Mouse (Mus musculus) G1E (cell line): Measurements from ENCODE around the gene Nicn1. TPM values are rescaled to one million over a fixed set of nuclear protein-coding genes. Genes with fewer than 3 reads are reported as not detected.
A peak's percentile ranks its signal among the peaks of the same experiment; 100 is the strongest.

Source experiments
- ATAC-seq: 2 replicates; pipeline ENCODE4 v1.8.0; 2016; ENCODE audit warnings: mild to moderate bottlenecking; ENCODE audit not compliant: insufficient number of reproducible peaks, poor library complexity, low FRiP score, severe bottlenecking; ENCODE audit errors: extremely low read depth
- DNase-seq: peaks from one replicate; pipeline ENCODE4 v3.0.0; 2012; ENCODE audit warnings: low spot score
- H3K27me3 ChIP-seq: 2 replicates; pipeline ENCODE4 v1.6.1; 2012; ENCODE audit warnings: mild to moderate bottlenecking, low read length, inconsistent platforms; ENCODE audit not compliant: insufficient read depth
- H3K36me3 ChIP-seq: replicated peaks from 2 replicates; pipeline ENCODE3; 2012; ENCODE audit warnings: mild to moderate bottlenecking, inconsistent platforms
- H3K4me1 ChIP-seq: 2 replicates; pipeline ENCODE4 v1.6.1; 2012; ENCODE audit warnings: low read depth, low read length, inconsistent platforms, mixed read lengths; ENCODE audit not compliant: insufficient read depth
- H3K4me3 ChIP-seq: 2 replicates; pipeline ENCODE4 v1.5.1; 2012; ENCODE audit warnings: low read depth, mild to moderate bottlenecking, inconsistent platforms, low read length, moderate library complexity, mixed read lengths
- H3K9me3 ChIP-seq: replicated peaks from 2 replicates; pipeline ENCODE4 v1.6.1; 2012; ENCODE audit warnings: inconsistent platforms
- CTCF ChIP-seq: IDR thresholded peaks from 2 replicates; pipeline ENCODE4 v1.5.1; 2012; ENCODE audit warnings: low read depth, low read length, inconsistent platforms, mixed read lengths
- GATA1 ChIP-seq: IDR thresholded peaks from 2 replicates; pipeline ENCODE4 v1.6.1; 2012; ENCODE audit warnings: borderline replicate concordance, low read length, inconsistent platforms, mixed read lengths
- GATA2 ChIP-seq: IDR thresholded peaks from 2 replicates; pipeline ENCODE4 v1.6.1; 2012; ENCODE audit warnings: low read depth, low read length, inconsistent platforms, borderline replicate concordance
- POLR2AphosphoS5 ChIP-seq: IDR thresholded peaks from 2 replicates; pipeline ENCODE4 v1.6.1; 2012; ENCODE audit warnings: low read depth, low read length, inconsistent platforms; ENCODE audit not compliant: insufficient replicate concordance
- TAL1 ChIP-seq: conservative IDR thresholded peaks from 2 replicates; pipeline ENCODE4 v1.6.1; 2012; ENCODE audit warnings: low read depth, low read length, inconsistent platforms, mixed read lengths
- polyA plus RNA-seq: library from polyadenylated mRNA; stranded (reverse); fragments of >175 nt; gene quantifications from 2 replicates; pipeline ENCODE4 v1.2.3, GENCODE M21; 2012
- total RNA-seq, 2 experiments: library from RNA; stranded (forward) in 1 of 2; stranded (reverse) in 1 of 2; fragments of 200-1000 nt in 1 of 2; fragments of >200 nt in 1 of 2; fragmentation: Nextera tagmentation in 1 of 2; gene quantifications; 2 replicates each; pipeline ENCODE4 v1.2.3; 2014 to 2017

Gene Nicn1
- total and polyA plus RNA-seq, 3 experiments: 0.52 to 20.2 (median 5.8) TPM

DNA sequence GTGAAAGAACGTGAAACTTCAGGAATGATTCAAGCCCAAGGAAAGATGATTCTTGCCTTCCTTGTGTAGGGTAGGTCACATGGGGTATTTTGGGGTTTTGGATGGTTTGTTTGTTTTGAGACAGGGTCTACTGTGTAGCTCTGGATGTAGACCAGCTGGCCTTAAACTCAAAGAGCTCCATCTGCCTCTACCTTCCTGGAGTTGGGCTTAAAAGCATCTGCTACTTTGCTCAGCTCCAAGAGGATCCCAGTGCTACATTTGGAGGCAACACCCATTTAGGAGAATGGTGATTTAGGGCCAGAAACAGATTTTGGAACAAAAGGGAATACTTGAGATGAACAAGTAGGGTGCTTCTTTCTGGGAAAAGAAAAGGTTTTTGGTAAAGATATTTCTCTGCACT, 34.6 kb downstream of the Nicn1 start:
- DNase-seq (no peak), ATAC-seq (no peak)
- no peaks in the 10 kb centered on the region for H3K27me3 ChIP-seq
- no peak overlapping the region for H3K4me3 ChIP-seq
- H3K9me3 ChIP-seq: no peaks in the 10 kb centered on the region
- H3K4me1 ChIP-seq: peaks cover 26% of the 10 kb centered on the region
- H3K36me3 ChIP-seq: peaks cover 85% of the 10 kb centered on the region
- TF ChIP-seq GATA1 (no peak), CTCF (no peak), TAL1 (no peak), GATA2 (no peak), POLR2AphosphoS5 (no peak)

DNA sequence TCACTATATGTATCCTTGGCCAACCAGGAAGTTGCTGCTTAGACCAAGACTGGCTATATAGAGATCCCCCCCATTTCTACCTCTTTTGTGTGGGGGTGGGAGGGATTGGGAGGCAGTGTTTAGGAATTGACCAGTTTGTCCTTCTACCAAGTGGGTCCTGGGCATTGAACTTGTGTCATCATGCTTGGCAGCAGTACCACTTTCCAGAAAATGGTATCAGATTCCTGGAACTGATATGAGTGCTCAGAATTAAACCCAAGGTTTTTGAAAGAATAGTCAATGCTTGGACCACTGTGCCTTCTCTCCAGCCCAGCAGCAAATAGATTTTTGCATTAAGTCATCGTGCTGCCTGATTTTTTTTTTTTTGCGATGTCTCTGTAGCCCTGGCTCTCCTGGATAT, 35.6 kb downstream of the Nicn1 start:
- Histone ChIP-seq H3K4me3 (no peak overlapping the region), H3K27me3 (no peaks in the 10 kb centered on the region), H3K9me3 (no peaks in the 10 kb centered on the region), H3K4me1 (peaks cover 23% of the 10 kb centered on the region), H3K36me3 (peaks cover 85% of the 10 kb centered on the region)
- no peak for TF ChIP-seq GATA1
- no peak for TF ChIP-seq GATA2
- TF ChIP-seq TAL1: no peak
- TF ChIP-seq POLR2AphosphoS5: no peak
- no peak for TF ChIP-seq CTCF
- DNase-seq (no peak), ATAC-seq (no peak)

DNA sequence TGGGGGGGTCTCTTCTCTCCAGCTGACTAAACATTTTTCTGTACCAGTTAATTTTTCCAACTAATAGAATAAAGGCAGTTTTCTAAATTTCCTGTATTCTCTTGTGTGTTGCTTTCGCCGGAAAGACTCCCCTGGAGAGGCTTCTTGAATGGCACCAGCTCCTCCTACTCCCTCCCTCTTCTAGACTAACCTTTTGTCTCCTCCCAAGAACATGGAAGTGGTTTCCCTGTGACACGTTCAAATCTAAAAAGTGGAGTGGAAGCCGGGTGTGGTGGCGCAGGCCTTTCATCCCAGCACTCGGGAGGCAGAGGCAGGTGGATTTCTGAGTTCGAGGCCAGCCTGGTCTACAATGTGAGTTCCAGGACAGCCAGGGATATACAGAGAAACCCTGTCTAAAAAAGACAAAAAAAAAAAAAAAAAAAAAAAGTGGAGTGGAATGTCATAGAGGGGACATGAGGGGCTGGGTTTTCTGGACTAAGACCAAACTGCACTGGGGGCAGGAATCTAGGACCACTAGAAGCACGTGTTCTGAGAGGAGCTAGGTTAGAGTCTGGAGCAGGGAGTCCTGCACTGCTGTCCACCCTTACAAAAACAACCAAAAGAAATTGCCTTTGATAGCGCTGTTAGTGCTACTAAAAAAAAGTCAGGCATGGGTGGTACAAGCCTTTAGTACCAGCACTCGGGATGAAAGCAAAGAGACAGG, 47.8 kb downstream of the Nicn1 start:
- peaks cover 49% of the 10 kb centered on the region for H3K4me1 ChIP-seq
- no peak for DNase-seq
- no peaks in the 10 kb centered on the region for H3K27me3 ChIP-seq
- no peak for ATAC-seq
- H3K9me3 ChIP-seq: no peaks in the 10 kb centered on the region
- H3K36me3 ChIP-seq: peaks cover 64% of the 10 kb centered on the region
- no peak for TF ChIP-seq TAL1
- no peak for TF ChIP-seq GATA2
- TF ChIP-seq CTCF: no peak
- TF ChIP-seq POLR2AphosphoS5: no peak
- TF ChIP-seq GATA1: no peak
- peak overlapping the region; percentile 91; the same call in 1 of the 2 replicates for H3K4me3 ChIP-seq

- Histone ChIP-seq H3K36me3 (peaks cover 59% of the 10 kb centered on the region), H3K4me1 (peaks cover 52% of the 10 kb centered on the region), H3K4me3 (peak overlapping the region; percentile 91; the same call in 1 of the 2 replicates), H3K27me3 (no peaks in the 10 kb centered on the region), H3K9me3 (no peaks in the 10 kb centered on the region)
- no peak for DNase-seq
- TF ChIP-seq CTCF (no peak), GATA1 (no peak), GATA2 (no peak), POLR2AphosphoS5 (no peak), TAL1 (no peak)
- no peak for ATAC-seq
Observed at GRCm38 (mm10) chr9:108338551-108338885, 48.3 kb downstream of the Nicn1 start.

DNA sequence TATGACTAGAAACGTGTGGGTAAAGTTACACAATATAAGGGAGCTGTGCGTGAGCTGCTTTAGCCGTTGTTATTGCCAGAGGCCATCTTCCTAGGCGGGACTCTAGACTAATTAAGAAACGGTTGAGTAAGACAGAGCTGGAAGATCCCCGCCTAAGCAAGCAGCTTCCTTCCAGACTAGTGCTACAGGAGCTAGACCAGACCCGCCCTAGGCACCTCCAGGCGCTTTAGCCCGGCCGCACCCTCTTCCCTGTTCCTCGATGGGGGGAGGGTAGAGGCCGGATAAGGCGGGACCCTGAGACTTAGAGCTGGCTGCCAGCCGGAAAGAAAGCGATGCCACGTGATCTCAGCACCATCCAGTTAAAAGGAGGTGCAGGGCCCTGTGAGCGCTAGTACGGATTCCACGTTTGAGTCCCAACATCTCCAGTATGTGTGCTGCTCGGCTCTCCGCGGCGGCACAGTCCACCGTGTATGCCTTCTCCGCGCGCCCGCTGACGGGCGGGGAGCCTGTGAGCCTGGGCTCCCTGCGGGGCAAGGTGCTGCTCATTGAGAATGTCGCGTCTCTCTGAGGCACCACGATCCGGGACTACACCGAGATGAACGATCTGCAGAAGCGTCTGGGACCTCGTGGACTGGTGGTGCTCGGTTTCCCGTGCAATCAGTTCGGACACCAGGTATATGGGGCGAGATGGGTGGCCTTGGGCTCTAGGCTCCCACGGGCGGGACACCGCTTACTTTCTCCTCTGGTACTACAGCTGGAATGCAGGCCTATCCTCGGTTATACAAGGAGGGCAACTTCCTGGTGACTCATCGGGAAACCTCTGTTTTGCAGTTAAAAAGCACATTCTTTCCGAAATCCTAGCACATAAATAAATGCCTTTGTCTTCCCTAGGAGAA, 48.9 kb downstream of the Nicn1 start, which contains the start of gene Gpx1:
TSS of gene Gpx1 (plus strand) at position 18 of the 896 bp plus-strand sequence.
- peak; percentile 82 for ATAC-seq
- DNase-seq: peak; percentile 96
- Histone ChIP-seq H3K4me1 (peaks cover 58% of the 10 kb centered on the region), H3K27me3 (no peaks in the 10 kb centered on the region), H3K36me3 (peaks cover 54% of the 10 kb centered on the region), H3K9me3 (no peaks in the 10 kb centered on the region), H3K4me3 (peak within 1 kb of the TSS; percentile 91)
- no peak for TF ChIP-seq CTCF
- TF ChIP-seq GATA1: no peak
- no peak for TF ChIP-seq GATA2
- TF ChIP-seq TAL1: no peak
- peak; percentile 93 for TF ChIP-seq POLR2AphosphoS5

- Histone ChIP-seq H3K36me3 (peaks cover 46% of the 10 kb centered on the region), H3K9me3 (no peaks in the 10 kb centered on the region), H3K4me1 (peaks cover 64% of the 10 kb centered on the region), H3K27me3 (no peaks in the 10 kb centered on the region), H3K4me3 (peak overlapping the region; percentile 91)
- no peak for ATAC-seq
- no peak for DNase-seq
- TF ChIP-seq POLR2AphosphoS5 (no peak), TAL1 (no peak), CTCF (no peak), GATA2 (no peak), GATA1 (no peak)
Observed at GRCm38 (mm10) chr9:108339886-108340257, 49.6 kb downstream of the Nicn1 start.
